Mouse (Mus musculus) gastrocnemius, adult 2 months (tissue): ENCODE measurements around the gene Grin2d. TPM values are rescaled to one million over a fixed set of nuclear protein-coding genes. Genes with fewer than 3 reads are reported as not detected.

ENCODE experiments used
- DNase-seq: peaks from one replicate; pipeline ENCODE4 v3.0.0; 2022
- H3K27ac ChIP-seq: fragments of 200-600 bp; 2 replicates; pipeline ENCODE4 v1.8.1; 2022; ENCODE audit warnings: mild to moderate bottlenecking
- H3K4me3 ChIP-seq: fragments of 200-600 bp; 2 replicates; pipeline ENCODE4 v1.8.1; 2022; ENCODE audit warnings: mild to moderate bottlenecking, moderate library complexity
- CTCF ChIP-seq: fragments of 200-600 bp; IDR thresholded peaks from 2 replicates; pipeline ENCODE4 v1.8.1; 2022; ENCODE audit warnings: antibody characterized with exemption, mild to moderate bottlenecking, moderate library complexity
- intact Hi-C: fragments of 180-260 bp; cut with DNase I; formaldehyde crosslinking; loops from one replicate; pipeline ENCODE4 v1.15.1; 2025
- total RNA-seq, 2 experiments: library from RNA; stranded (reverse); gene quantifications; 2 replicates each; pipeline ENCODE4 v1.2.3; 2021

Gene Grin2d
- total RNA-seq, 2 experiments from 2014 or later: 0.13 to 0.14 TPM

DNA sequence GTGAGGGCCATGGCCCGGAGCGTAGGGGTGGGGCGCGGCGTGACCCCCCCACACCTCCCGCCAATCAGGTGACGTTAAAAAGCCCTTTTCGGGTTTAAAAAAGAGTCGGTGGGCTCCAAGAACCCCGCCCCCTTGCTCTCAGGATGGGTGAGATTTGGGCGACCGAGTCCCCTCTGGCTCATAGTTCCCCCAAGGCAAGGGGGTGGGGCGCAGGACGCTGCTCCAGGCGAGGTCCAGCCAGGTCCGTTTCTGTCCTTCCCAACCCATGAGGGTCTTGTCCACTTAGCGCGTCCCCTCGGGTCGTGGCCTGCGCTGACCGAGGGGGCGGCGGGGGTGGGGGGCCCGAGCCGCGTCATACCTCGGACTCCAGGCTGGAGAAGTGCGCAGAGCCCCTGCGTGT, 45.8 kb downstream of the Grin2d start:
- H3K27ac ChIP-seq: no peak overlapping the region
- intact Hi-C loops: no loop called here
- TF ChIP-seq CTCF: no peak
- DNase-seq: no peak
- H3K4me3 ChIP-seq: peak overlapping the region; percentile 61

DNA sequence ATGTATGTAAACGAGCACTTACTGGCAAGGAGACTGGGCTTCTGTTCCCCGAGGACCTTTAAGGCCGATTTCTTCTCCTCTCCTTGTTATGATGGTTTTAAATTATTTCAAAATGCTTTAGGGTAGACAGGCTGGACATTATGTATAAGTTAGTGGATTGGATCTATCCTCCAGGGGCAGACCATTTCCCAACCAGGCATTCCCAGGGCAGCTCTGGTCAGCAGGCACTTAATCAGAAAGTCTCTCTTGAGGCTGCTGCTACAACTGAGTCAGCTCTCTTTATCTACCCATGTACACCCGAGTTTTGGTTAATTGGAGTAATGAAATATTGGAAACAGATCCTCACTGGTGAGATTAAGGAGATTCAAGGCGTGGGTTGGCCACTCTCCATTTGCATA, 47.1 kb downstream of the Grin2d start:
- intact Hi-C loops: no loop called here
- TF ChIP-seq CTCF: no peak
- Histone ChIP-seq H3K4me3 (peak overlapping the region; percentile 97), H3K27ac (peak overlapping the region; percentile 97)
- no peak for DNase-seq

DNA sequence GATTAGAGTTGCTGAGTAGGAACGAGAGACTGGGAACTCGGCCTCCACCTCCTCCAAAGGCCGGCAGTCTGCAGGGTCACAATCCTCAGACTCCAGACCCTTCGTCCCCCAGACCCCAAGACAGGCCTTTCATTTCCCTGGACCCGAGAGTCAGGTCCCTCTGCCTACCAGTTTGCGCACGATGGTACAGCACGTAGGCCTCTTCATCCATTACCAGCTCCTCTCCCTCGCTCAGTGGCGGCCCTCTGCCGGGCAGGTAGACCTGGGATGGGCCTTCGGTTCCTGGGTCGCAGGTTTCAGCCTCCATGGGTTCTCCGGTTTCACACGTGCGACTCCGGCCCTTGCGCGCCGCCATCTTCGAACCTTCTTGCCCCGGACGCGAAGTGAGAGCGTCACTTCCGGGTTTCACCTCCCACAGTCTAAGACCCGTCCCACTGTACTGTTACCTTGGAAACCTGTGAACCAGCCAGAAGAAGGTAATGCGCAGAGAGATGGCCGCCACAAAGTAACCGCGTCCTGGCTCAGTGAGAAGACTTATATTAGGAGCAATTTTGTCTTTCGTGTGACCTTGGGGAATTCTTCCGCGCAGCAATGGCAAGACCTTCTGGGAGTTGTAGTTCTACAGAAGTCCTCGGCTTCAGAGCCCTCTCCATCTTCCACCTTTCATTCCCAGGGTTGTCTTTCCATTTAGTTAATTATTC, 47.6 kb downstream of the Grin2d start, which contains the start of gene Grwd1:
Grwd1 (minus strand) TSS at position 518 of the 701 bp plus-strand sequence.
- TF ChIP-seq CTCF: no peak
- H3K4me3 ChIP-seq: peak within 1 kb of the TSS; percentile 97
- peak within 1 kb of the TSS; percentile 97 for H3K27ac ChIP-seq
- intact Hi-C loops: no loop called here
- peak; percentile 88 for DNase-seq

DNA sequence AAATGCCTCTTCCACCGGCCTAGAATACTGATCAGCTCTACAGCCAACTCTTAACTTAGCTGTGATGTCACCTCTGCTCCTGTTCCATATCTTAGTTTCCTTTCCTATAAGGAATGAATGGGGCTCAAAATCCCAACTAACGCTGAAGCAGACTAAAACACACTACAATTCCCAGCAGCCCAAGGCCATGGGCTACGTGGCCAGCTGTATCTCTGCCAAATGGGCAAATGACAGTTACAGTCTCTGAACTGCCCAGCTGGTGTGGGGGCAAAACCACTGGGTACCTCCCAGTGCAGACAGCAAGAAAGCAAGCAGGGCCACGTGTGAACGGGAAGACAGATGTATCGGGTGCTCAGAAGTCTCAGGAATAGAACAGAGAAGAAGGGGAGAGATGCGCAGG, 51.5 kb downstream of the Grin2d start:
- no peak overlapping the region for H3K4me3 ChIP-seq
- no peak for TF ChIP-seq CTCF
- intact Hi-C loops: no loop called here
- DNase-seq: no peak
- H3K27ac ChIP-seq: no peak overlapping the region

DNA sequence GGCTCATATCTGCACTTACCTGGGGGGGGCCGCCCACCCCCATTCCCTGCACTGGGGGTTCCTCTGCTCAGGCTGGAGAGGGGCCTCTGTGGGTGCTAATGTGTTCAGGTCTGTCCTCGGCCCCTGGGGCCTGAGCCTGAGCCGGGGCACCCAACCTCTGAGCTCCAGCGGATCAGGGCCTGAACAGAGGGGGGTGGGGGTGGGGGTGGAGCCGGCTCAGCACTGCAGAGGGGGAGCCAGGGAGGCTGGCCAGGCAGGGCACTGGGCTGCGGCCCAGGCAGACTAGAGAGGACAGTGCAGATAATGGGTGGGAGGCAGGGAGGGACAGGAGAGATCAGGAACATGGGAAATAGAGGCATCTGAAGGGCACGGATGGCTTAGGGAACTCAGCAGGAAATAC, 53.6 kb downstream of the Grin2d start, which contains the start of gene Kcnj14:
Kcnj14 (minus strand) TSS at position 185 of the 400 bp plus-strand sequence.
- H3K4me3 ChIP-seq: no peak within 1 kb of the TSS
- TF ChIP-seq CTCF: no peak
- DNase-seq: no peak
- intact Hi-C loops: no loop called here
- no peak within 1 kb of the TSS for H3K27ac ChIP-seq

DNA sequence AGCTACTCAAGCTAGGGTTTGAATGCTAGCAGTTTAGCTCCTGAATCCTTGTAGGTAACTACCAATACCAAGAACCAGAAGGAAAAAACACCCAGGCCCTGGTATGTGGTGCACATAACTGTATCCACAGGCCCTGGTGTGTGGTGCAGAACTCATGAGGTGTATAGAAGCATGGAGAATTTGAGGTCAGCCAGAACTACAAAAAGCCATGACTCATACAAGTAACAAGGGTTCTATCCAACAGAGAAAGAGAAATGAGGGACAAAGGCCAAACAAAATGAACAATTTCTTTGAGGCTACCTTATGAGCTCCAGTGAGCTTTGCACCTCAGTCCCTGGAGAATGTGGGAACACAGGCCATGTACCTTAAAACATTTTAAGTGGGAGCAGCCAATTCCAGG, 57.3 kb downstream of the Grin2d start:
- intact Hi-C loops: no loop called here
- no peak for TF ChIP-seq CTCF

DNA sequence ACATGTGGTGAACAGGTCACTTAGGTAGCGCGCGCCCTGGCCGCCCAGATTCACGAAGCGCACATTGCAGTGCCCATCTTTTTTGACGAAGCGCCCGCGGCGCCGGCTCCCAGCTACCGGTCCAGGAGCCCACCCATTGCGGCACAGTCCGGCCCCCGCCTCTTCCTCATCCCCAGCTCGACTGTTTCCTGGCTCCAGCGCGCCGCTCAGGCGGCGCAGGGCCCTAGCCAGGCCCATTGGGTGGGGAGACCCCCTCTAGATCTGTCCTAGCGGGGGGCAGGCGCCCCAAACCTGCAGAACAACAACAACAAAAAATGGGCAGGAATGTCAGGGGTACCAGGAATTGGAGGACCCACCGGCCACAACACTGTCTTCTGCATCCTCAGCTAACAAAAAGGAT, 58.3 kb downstream of the Grin2d start:
- Histone ChIP-seq H3K27ac (no peak overlapping the region), H3K4me3 (peak overlapping the region; percentile 26; the same call in 1 of the 2 replicates)
- intact Hi-C loops: no loop called here
- no peak for TF ChIP-seq CTCF
- no peak for DNase-seq

More for the DNA sequence above, 57.3 kb downstream of the Grin2d start:
- H3K4me3 ChIP-seq: no peak overlapping the region
- DNase-seq: no peak
- no peak overlapping the region for H3K27ac ChIP-seq

DNA sequence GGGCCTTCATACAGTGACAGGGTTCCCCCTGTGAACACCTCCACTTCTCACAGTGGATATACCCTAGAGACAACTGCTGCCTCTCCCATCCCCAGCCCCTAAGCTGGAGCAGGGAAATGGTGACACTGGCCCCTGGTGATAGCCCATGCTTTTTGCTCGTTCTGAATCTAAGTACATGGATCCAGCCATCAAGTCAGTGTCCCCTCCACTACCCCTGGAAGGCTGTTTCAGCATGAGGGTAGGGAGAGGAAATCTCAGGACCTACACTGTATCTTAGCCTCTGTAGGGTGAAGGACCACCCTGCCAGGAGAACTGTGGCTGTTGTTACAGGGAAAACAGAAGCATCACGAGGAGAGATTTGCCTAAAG, 62.2 kb downstream of the Grin2d start:
- Histone ChIP-seq H3K4me3 (no peak overlapping the region), H3K27ac (no peak overlapping the region)
- no peak for TF ChIP-seq CTCF
- intact Hi-C loops: no loop called here
- DNase-seq: no peak

DNA sequence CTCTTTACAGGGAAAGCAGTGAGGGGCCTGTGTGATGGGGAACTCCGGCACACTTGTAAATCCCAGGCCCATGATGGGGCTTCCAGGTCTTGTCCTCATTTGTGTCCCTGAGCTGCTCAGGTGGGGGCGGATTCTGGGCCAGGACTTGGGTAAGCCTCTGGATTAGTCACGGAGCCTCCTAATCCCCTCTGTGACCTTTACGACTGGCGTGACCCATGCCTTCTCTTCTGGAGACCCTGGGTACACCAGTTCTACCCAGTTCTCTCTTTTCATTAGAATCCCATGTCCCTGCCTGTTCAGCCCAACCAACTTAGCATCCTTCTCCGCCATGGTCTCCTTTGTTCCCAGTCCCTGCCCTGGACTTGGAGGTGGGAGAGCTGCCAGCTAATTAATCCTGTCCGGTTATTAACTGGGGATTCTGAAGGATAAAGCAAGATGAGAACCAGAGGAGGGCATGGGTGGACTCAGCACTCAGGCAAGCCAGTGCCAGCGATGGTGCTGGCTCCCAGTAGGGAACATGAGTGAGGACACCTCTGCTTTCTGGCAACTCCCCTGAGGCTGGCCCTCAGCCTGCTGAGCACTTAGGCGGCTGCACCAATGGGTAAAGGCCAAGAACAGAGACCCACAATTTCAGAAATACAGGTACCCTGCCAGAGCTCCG, 62.7 kb downstream of the Grin2d start:
- intact Hi-C loops: no loop called here
- no peak for TF ChIP-seq CTCF
- DNase-seq: no peak
- Histone ChIP-seq H3K27ac (no peak overlapping the region), H3K4me3 (no peak overlapping the region)

DNA sequence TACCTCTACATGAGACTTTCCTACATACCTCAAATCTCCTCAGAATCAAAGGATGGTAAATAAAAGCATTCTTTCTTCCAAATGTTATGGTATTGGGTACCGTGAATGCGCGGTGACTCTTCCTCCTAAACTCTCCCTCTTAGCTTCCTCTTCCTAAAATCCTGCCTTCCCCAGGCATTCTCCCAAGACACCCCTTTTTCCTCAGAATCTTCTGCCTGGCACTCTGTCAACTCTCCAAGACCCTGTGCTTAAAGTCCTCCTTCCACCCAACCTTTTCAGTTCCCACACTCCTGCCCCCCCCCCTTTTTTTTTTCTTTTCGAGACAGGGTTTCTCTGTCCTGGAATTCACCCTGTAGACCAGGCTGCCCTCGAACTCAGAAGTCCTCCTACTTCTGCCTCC, 63.3 kb downstream of the Grin2d start:
- Histone ChIP-seq H3K4me3 (peak overlapping the region; percentile 50), H3K27ac (0 out of 2 replicates have a peak overlapping the region, but pooled peaks have one; percentile 9)
- no peak for TF ChIP-seq CTCF
- intact Hi-C loops: no loop called here
- no peak for DNase-seq

DNA sequence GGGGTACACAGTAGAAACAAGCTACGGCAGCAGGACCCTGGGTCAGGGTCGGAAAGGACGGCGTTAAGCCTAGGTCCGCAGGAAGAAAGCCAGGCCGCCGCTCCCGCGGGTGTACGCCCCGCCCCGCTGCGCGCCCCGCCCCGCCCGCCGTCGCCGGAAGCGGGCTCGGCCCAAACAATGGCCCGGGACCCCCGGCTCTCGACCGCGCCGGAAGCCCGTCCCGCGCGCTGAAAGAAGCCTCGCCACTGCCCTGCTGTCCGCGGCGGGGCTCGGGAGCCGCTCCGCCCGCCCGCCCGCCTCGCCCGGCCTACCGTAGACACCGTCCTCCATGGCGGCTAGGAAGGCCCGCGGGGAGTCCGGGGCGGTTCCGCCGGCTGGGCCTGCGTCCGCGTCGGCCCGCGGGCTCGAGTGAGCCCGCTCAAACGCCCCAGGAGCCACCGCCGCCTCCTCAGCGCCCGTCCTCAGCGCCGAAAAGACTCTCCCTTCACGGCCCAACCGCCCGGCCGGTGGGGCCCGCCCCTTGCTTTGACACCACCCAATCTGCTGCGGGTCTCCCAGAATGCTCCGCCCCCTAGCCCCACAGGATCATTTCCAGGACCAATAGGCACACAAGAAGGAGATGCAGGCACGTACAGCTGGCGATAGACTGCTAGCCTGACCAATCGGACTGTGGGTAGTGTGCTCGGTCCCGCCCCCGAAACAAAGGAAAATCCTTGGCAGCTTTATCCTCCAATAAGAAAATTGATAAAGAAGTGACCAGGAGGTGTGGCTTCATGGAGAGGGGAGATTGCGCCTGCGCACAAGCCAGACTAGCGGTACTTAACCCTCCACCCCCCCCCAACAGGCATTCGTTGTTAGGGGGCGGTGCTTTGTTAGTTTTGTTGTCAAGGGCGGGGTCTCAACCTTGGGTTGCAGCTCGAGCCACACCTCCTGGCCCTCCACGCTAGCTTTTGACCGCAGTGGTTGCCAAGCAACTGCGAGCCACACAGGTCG, 64.1 kb downstream of the Grin2d start, which contains the start of gene Cyth2:
Cyth2 (minus strand) TSS at position 795 of the 993 bp plus-strand sequence.
- H3K4me3 ChIP-seq: peak within 1 kb of the TSS; percentile 96
- peak; percentile 99 for DNase-seq
- intact Hi-C loops: no loop called here
- H3K27ac ChIP-seq: peak within 1 kb of the TSS; percentile 98
- TF ChIP-seq CTCF: no peak

DNA sequence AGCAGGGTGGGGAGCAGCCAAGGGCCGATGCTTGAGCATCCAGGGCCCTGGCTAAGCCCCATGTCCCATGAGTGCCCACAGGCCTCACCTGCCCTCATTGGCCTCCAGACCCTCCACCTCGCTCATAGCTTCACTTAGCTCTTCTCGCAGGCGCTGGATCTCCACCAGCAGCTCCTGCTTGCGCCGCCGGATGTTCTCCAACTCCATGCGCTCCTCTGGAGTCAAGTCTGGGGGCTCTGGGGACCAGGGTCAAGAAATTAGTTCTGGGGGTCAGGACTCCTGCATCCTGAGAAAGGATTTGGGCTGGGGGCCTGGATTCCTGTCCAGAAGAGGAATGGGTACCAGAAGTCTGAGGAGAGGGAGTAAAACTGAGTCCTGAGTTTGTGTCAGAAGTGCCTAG, 65.3 kb downstream of the Grin2d start:
- H3K27ac ChIP-seq: peak overlapping the region; percentile 98
- no peak for DNase-seq
- intact Hi-C loops: no loop called here
- no peak for TF ChIP-seq CTCF
- H3K4me3 ChIP-seq: peak overlapping the region; percentile 96
